Mouse (Mus musculus): Measurements from ENCODE around the gene Sidt2. TPM values are rescaled to one million over a fixed set of nuclear protein-coding genes. Genes with fewer than 3 reads are reported as not detected.

Sidt2 gene
- 11.2 TPM for polyA plus RNA-seq (2014; fragmentation: Illumina TruSeq; extraction: RNeasy Lipid Tissue Mini Kit (QIAGEN cat#74804); ENCODE audit: low replicate concordance)

DNA sequence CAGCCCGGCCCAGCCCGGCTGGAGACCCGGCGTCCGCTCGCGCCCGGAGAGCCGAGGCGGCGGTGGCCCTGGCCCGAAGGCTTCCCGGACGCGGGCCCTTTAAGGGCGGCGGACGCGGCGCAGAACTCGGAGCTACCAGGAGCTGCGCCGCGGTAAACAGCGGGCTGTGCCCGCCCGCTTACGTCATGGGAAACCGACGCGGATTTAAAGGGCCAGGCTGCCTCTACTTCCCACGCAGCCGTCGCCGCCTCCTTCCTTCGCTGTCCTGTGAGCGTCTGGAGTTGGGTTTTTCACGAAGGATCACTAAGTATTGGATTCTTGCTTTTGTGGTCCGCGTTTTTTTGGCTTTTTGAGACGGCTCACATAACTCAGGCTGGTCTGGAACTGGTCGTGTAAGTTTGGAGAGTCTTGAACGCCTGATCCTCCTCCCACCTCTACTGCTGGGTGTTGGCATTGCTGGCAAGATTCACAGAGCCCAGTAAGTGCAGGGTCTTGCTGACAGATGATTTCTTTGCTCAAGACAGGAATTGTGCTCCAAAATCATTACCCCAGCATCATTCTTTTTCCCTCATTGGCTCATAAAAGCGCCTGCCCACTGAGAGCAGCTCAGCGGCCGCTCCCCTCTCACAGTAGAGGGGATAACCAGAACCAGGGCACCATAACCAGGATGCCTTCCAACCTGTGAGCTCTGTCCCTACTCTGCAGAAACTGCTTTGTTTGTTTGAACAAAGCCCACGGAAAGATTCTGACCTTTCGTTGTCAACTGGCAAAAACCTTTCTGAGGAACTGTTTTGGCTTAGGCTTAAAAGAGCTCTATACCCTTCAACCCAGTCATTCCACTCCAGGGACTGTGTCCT is at the start of gene Sidt2:
Sidt2 (minus strand) TSS at position 152 of the 857 bp plus-strand sequence.

DNA sequence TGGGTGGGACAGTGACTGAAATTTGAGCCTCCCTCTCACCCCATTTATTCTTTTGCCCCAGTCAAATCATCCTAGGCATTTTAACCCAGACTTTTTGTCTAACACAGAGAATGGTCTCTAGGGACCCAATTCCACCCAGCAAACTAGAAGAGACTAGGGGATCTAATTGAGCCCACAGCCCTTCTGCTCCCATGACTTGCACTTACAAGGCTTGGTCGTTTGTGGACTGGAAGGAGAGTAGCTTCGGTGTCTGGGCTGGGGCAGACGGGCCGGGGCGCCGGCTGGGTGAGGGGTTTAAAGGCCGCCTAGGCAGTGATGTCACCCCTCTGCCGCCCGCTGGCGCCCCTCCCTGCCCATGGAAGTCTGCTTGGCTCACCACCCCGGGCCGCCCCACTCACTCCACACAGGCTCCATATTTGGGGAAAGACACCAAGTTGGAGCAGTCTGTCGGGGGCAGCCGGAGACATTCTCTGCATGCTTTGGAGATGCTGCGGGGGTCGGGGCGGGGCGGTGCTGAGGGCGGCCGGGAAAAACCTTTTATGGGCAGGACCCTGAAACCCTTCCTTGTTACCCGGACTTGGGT is 19.3 kb downstream of the Sidt2 start, which contains the start of gene Tagln:
Tagln (minus strand) TSS at position 431 of the 583 bp plus-strand sequence.

DNA sequence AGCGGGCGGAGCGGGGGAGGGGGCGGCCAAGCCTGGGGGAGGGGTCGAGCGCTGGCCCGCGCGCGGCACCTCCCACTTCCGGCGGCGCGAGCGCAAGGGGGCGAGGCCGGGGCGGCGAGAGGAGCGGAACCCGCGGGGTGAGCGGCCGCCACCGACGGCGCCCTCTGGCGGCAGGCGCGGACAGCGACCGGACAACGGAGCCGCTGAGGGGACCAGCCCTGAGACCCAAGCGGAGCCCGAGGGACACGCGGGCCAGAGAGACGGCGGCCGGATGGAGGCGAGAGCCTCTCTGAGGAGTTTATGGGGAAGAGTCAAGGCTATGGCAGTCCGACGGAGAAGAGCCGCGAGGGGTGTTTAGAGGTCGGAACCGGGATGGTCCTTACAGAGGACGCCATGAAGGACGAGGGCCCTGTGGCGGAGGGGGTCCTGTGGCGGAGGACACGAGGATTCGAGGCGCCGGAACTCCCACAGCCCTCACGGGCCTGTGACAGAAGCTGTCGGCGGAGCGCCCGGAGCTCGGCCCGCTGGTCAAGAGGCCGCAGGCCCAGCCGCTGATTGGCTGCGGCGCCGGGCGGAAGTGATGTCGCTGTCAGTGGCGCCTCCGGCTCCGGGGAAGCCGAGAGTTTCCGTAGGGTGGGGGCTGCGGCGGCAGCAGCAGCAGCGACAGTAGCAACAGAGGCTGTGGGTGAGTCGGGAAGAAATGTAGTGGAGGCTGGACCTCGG is 48.5 kb downstream of the Sidt2 start, which contains the start of the genes Pcsk7 and Rnf214:
Pcsk7 (plus strand) TSS at position 143 of the 723 bp plus-strand sequence.
Rnf214 (minus strand) TSS at position 557 of the 723 bp plus-strand sequence.

Other genes starting within 250 kb of the Sidt2 start
- gene Cep164, start 126.6 kb downstream of the Sidt2 start, polyA plus RNA-seq (2014; fragmentation: Illumina TruSeq; extraction: RNeasy Lipid Tissue Mini Kit (QIAGEN cat#74804); ENCODE audit: low replicate concordance) = 0.71 TPM
- 4.5 TPM for gene Bace1, start 116.7 kb downstream of the Sidt2 start, polyA plus RNA-seq (2014; fragmentation: Illumina TruSeq; extraction: RNeasy Lipid Tissue Mini Kit (QIAGEN cat#74804); ENCODE audit: low replicate concordance)
- 4.3 TPM for gene Pcsk7, start 48.8 kb downstream of the Sidt2 start, polyA plus RNA-seq (2014; fragmentation: Illumina TruSeq; extraction: RNeasy Lipid Tissue Mini Kit (QIAGEN cat#74804); ENCODE audit: low replicate concordance)
- 36.9 TPM for gene Rnf214, start 48.3 kb downstream of the Sidt2 start, polyA plus RNA-seq (2014; fragmentation: Illumina TruSeq; extraction: RNeasy Lipid Tissue Mini Kit (QIAGEN cat#74804); ENCODE audit: low replicate concordance)
- 21.5 TPM for gene Tagln, start 19.2 kb downstream of the Sidt2 start, polyA plus RNA-seq (2014; fragmentation: Illumina TruSeq; extraction: RNeasy Lipid Tissue Mini Kit (QIAGEN cat#74804); ENCODE audit: low replicate concordance)
- gene Pafah1b2, start 57.4 kb upstream of the Sidt2 start, polyA plus RNA-seq (2014; fragmentation: Illumina TruSeq; extraction: RNeasy Lipid Tissue Mini Kit (QIAGEN cat#74804); ENCODE audit: low replicate concordance) = 35.9 TPM
- gene Sik3, start 57.6 kb upstream of the Sidt2 start, polyA plus RNA-seq (2014; fragmentation: Illumina TruSeq; extraction: RNeasy Lipid Tissue Mini Kit (QIAGEN cat#74804); ENCODE audit: low replicate concordance) = 3.5 TPM